Mouse (Mus musculus) myocyte (in vitro differentiated cells): ENCODE data around the gene Ccdc124.

ENCODE experiments used
- CEBPB ChIP-seq: IDR thresholded peaks from 2 replicates; pipeline ENCODE4 v1.6.1; 2011; ENCODE audit warnings: mild to moderate bottlenecking, moderate library complexity; ENCODE audit not compliant: poor library complexity, insufficient read depth, severe bottlenecking
- E2F4 ChIP-seq: IDR thresholded peaks from one replicate; pipeline ENCODE4 v1.6.1; 2011; ENCODE audit warnings: mild to moderate bottlenecking, control low read depth, moderate library complexity; ENCODE audit not compliant: insufficient read depth
- MAX ChIP-seq: IDR thresholded peaks from one replicate; pipeline ENCODE4 v1.6.1; 2011; ENCODE audit warnings: low read depth, mild to moderate bottlenecking, control low read depth
- MYOD1 ChIP-seq, 3 experiments: IDR thresholded peaks; one replicate each; pipeline ENCODE4 v1.6.1; 2011; ENCODE audit warnings: control low read depth in 2 of 3, low read depth in 2 of 3, mild to moderate bottlenecking in 2 of 3, moderate library complexity in 1 of 3; ENCODE audit not compliant: insufficient read length in 2 of 3, control insufficient read depth in 1 of 3
- MYOG ChIP-seq, 3 experiments: IDR thresholded peaks; one replicate each; pipeline ENCODE4 v1.6.1; 2011; ENCODE audit warnings: control low read depth in 2 of 3, low read depth in 2 of 3, mild to moderate bottlenecking in 2 of 3; ENCODE audit not compliant: insufficient read length in 2 of 3, control insufficient read depth in 1 of 3, insufficient read depth in 1 of 3
- POLR2A ChIP-seq: IDR thresholded peaks from one replicate; pipeline ENCODE4 v1.6.1; 2011; ENCODE audit warnings: low read depth, mild to moderate bottlenecking, control low read depth, moderate library complexity; ENCODE audit not compliant: insufficient read length
- POLR2AphosphoS2 ChIP-seq: IDR thresholded peaks from one replicate; pipeline ENCODE4 v1.6.1; 2011; ENCODE audit warnings: low read depth, control low read depth; ENCODE audit not compliant: insufficient read length
- REST ChIP-seq: IDR thresholded peaks from one replicate; pipeline ENCODE4 v1.6.1; 2011; ENCODE audit warnings: mild to moderate bottlenecking, control low read depth, moderate library complexity; ENCODE audit not compliant: insufficient read depth, insufficient read length
- TCF12 ChIP-seq: IDR thresholded peaks from one replicate; pipeline ENCODE4 v1.6.1; 2011; ENCODE audit warnings: mild to moderate bottlenecking, control low read depth; ENCODE audit not compliant: poor library complexity, insufficient read depth, severe bottlenecking
- TCF3 ChIP-seq: IDR thresholded peaks from one replicate; pipeline ENCODE4 v1.6.1; 2011; ENCODE audit warnings: low read depth, control low read depth; ENCODE audit not compliant: insufficient read length
- USF1 ChIP-seq: IDR thresholded peaks from one replicate; pipeline ENCODE4 v1.6.1; 2011; ENCODE audit warnings: low read depth, mild to moderate bottlenecking, control low read depth, moderate library complexity

- no peak for TF ChIP-seq POLR2A
- no peak for TF ChIP-seq USF1
- TF ChIP-seq MYOG (IDR thresholded peaks at IDR 0.05; ENCODE audit: control insufficient read depth in 1 of 3, insufficient read depth in 1 of 3, insufficient read length in 2 of 3, low read depth in 2 of 3), result no peak
- TF ChIP-seq CEBPB, result no peak
- no peak for TF ChIP-seq MAX
- TF ChIP-seq TCF12, result no peak
- no peak for TF ChIP-seq MYOD1 (IDR thresholded peaks at IDR 0.05; ENCODE audit: control insufficient read depth in 1 of 3, insufficient read length in 2 of 3, low read depth in 2 of 3)
- TF ChIP-seq TCF3, result no peak
- TF ChIP-seq REST, result no peak
- no peak for TF ChIP-seq POLR2AphosphoS2
- TF ChIP-seq E2F4, result no peak
Observed at GRCm38 (mm10) chr8:70912955-70913354, 39.2 kb upstream of the Ccdc124 start.
